Mouse (Mus musculus) gastrocnemius, adult 2 months (tissue): ENCODE measurements around the gene Btf3l4. TPM values are rescaled to one million over a fixed set of nuclear protein-coding genes. Genes with fewer than 3 reads are reported as not detected.
A peak's percentile ranks its signal among the peaks of the same experiment; 100 is the strongest.

Experiments
- DNase-seq: peaks from one replicate; pipeline ENCODE4 v3.0.0; 2022
- H3K27ac ChIP-seq: fragments of 200-600 bp; 2 replicates; pipeline ENCODE4 v1.8.1; 2022; ENCODE audit warnings: mild to moderate bottlenecking
- H3K4me3 ChIP-seq: fragments of 200-600 bp; 2 replicates; pipeline ENCODE4 v1.8.1; 2022; ENCODE audit warnings: mild to moderate bottlenecking, moderate library complexity
- CTCF ChIP-seq: fragments of 200-600 bp; IDR thresholded peaks from 2 replicates; pipeline ENCODE4 v1.8.1; 2022; ENCODE audit warnings: antibody characterized with exemption, mild to moderate bottlenecking, moderate library complexity
- intact Hi-C: fragments of 180-260 bp; cut with DNase I; formaldehyde crosslinking; loops from one replicate; pipeline ENCODE4 v1.15.1; 2025
- long read RNA-seq, 2 experiments: library from polyadenylated mRNA; stranded (forward); transcript quantifications; one replicate each; pipeline ENCODE4 v2.0.0; 2021
- total RNA-seq, 2 experiments: library from RNA; stranded (reverse); gene quantifications; 2 replicates each; pipeline ENCODE4 v1.2.3; 2021

Gene Btf3l4
- 10 to 100 TPM; 40.4 to 41.1 TPM for total RNA-seq
- long read RNA-seq, experiment 1, transcript Btf3l4-204 (6 exons, 3,141 nt): major isoform, 48 of 60 reads
- long read RNA-seq, experiment 1, partial matches to known transcripts: 0 of 60 reads
- long read RNA-seq, experiment 1, other reads (novel, unspliced or antisense): 7 of 60 reads
- long read RNA-seq, experiment 2, transcript Btf3l4-203 (6 exons, 1,033 nt): minor isoform, 6 of 48 reads
- long read RNA-seq, experiment 2, transcript Btf3l4-204 (6 exons, 3,141 nt): major isoform, 41 of 48 reads
- long read RNA-seq, experiment 2, partial matches to known transcripts: 0 of 48 reads
- long read RNA-seq, experiment 2, other reads (novel, unspliced or antisense): 1 of 48 reads

GRCm38 (mm10) chr4:108832916-108833827 is at the start of gene Btf3l4:
Btf3l4 (minus strand) TSS chr4:108833614.
- H3K27ac ChIP-seq: peak within 1 kb of the TSS; percentile 94
- no peak for TF ChIP-seq CTCF
- peak within 1 kb of the TSS; percentile 90 for H3K4me3 ChIP-seq
- intact Hi-C loops: loop anchor here (1.0 kb wide), 1 partner anchor 14 kb away; the partner anchor contains the start of gene Kti12
- peak; percentile 94 for DNase-seq

DNA sequence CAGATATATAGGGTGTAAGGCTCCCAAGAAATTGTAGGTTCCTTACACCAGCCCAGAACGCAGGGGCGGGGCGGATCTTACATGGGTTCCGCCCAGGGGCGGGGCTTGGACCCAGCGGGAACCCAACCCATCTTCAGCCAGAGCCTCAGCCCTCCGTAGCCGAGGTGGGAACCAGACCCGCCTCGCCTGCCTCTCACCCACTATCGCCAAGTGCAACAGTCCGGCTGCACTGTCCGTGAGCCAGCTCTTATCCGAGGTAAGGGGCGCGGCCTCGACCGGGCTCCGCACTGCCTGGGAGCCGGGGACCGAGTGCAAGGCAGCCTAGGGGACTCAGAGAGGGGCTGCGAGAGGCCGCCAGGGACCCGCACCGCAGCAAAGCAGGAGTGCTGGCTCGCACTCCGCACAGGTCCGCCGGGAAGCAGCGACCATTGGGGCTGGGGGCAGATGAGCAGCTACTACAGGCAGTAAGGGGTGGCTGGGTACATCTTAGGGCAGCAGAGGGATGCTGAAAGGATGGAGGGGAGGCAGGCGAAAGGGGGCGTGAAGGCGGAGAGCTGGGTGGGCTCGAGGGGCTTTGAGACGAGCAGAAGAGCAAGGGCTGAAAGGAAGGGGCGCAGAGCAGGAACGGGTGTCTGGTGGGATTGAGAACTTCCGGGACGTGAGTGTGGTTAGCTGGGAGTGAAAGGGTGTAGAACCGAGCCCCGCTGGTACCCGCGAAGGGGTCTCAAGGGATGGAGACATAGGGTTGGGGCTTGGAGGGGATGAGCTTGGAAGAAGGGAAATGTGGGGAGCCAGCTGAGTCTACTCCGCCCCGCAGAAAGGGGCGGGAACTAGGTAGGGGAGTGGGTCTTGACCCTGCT is 45.8 kb upstream of the Btf3l4 start, which contains the start of gene Rab3b:
Gene Rab3b (plus strand): TSS at position 101 of the 860 bp plus-strand sequence.
- intact Hi-C loops: no loop called here

GRCm38 (mm10) chr4:108877901-108878300 is 44.5 kb upstream of the Btf3l4 start:
- intact Hi-C loops: no loop called here
- no peak for DNase-seq
- Histone ChIP-seq H3K4me3 (no peak overlapping the region), H3K27ac (no peak overlapping the region)
- no peak for TF ChIP-seq CTCF

More for the DNA sequence above, 45.8 kb upstream of the Btf3l4 start, which contains the start of gene Rab3b:
- DNase-seq: peak; percentile 47
- H3K4me3 ChIP-seq: peak within 1 kb of the TSS; percentile 67
- no peak for TF ChIP-seq CTCF
- no peak within 1 kb of the TSS for H3K27ac ChIP-seq

- TF ChIP-seq CTCF: no peak
- no peak for DNase-seq
- Histone ChIP-seq H3K4me3 (no peak overlapping the region), H3K27ac (no peak overlapping the region)
- intact Hi-C loops: loop anchor here (5.0 kb wide), 3 partner anchors 144 to 294 kb away; no protein-coding TSS in a partner anchor
Observed at GRCm38 (mm10) chr4:108873746-108874145, 40.3 kb upstream of the Btf3l4 start.

- H3K4me3 ChIP-seq: no peak overlapping the region
- peak; percentile 67 for DNase-seq
- no peak overlapping the region for H3K27ac ChIP-seq
- intact Hi-C loops: loop anchor here (1.0 to 5.0 kb wide), 4 partner anchors 107 to 297 kb away; no protein-coding TSS in a partner anchor
- peak; percentile 95 for TF ChIP-seq CTCF
Observed at GRCm38 (mm10) chr4:108869730-108870374, 36.4 kb upstream of the Btf3l4 start.

DNA sequence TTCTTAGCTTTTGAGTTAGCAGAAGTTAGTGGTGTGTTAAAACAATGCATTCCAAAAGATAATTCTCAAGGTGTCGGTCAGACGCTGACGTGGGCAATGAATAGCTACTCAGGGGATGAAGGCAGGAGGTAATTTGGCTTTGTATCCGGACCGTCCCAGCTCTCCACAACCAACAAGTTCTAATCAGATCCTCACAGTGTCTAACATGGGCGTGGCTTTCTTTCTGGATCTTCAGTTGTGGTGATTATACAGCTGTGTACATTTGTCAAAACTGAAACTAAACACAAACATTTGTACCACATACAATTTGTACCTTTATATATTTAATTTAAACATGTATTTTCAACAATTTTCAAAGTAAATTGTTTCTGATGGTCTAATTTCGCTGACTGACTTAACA is 33.4 kb upstream of the Btf3l4 start:
- no peak overlapping the region for H3K27ac ChIP-seq
- no peak overlapping the region for H3K4me3 ChIP-seq
- no peak for TF ChIP-seq CTCF
- intact Hi-C loops: no loop called here
- no peak for DNase-seq

GRCm38 (mm10) chr4:108848505-108848848 is 15.1 kb upstream of the Btf3l4 start, which contains the start of gene A730015C16Rik:
A730015C16Rik (minus strand) TSS chr4:108848619.
- no peak for TF ChIP-seq CTCF
- peak; percentile 68 for DNase-seq
- peak within 1 kb of the TSS; percentile 89 for H3K27ac ChIP-seq
- intact Hi-C loops: no loop called here
- peak within 1 kb of the TSS; percentile 98 for H3K4me3 ChIP-seq

DNA sequence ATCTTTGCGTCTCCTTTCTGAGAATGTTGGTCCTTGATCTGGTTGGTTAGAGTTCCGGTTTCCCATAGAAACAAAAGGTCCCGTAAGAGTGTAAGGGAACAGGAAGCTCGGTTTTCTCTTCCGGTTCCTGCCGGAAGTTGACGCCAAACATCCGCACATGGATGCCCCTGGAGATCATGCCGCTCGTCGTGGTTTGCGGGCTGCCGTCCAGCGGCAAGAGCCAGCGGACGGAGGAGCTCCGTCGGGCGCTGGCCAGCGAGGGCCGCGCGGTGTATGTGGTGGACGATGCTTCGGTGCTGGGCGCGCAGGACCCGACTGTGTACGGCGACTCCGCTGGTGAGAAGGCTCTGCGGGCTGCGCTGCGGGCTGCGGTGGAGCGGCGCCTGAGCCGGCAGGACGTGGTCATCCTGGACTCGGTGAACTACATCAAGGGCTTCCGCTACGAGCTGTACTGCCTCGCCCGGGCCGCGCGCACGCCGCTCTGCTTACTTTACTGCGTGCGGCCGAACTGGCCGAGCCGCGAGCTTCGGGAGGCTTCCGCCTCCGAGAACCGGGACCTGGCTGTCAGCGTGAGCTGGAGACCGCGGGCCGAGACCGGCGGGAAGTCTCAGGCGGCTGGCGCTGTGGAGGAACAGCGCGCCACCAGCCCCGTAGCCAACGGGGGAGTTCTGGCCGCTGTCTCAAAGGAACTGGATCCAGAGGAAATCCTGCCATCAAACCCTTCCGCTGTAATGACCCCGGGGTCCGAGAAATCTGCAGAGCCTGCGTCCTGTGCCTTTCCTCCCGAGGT is 14.5 kb upstream of the Btf3l4 start, which contains the start of gene Kti12:
Gene Kti12 (plus strand): TSS at position 71 of the 790 bp plus-strand sequence.
- peak; percentile 91 for DNase-seq
- intact Hi-C loops: loop anchor here (1.0 kb wide), 1 partner anchor 15 kb away; the partner anchor contains the start of gene Btf3l4
- Histone ChIP-seq H3K27ac (peak within 1 kb of the TSS; percentile 89), H3K4me3 (peak within 1 kb of the TSS; percentile 98)
- TF ChIP-seq CTCF: no peak

- DNase-seq: no peak
- intact Hi-C loops: no loop called here
- no peak overlapping the region for H3K27ac ChIP-seq
- no peak overlapping the region for H3K4me3 ChIP-seq
- no peak for TF ChIP-seq CTCF
Observed at GRCm38 (mm10) chr4:108845824-108846569, 12.6 kb upstream of the Btf3l4 start.

- Histone ChIP-seq H3K4me3 (no peak overlapping the region), H3K27ac (no peak overlapping the region)
- no peak for TF ChIP-seq CTCF
- no peak for DNase-seq
- intact Hi-C loops: no loop called here
Observed at GRCm38 (mm10) chr4:108843336-108843735, 9.9 kb upstream of the Btf3l4 start.
